Mouse (Mus musculus): ENCODE data around the gene Cacna1d. TPM values are rescaled to one million over a fixed set of nuclear protein-coding genes. Genes with fewer than 3 reads are reported as not detected.

Cacna1d gene
- total RNA-seq, 1 experiment from 2014 or later: 8.3 TPM

DNA sequence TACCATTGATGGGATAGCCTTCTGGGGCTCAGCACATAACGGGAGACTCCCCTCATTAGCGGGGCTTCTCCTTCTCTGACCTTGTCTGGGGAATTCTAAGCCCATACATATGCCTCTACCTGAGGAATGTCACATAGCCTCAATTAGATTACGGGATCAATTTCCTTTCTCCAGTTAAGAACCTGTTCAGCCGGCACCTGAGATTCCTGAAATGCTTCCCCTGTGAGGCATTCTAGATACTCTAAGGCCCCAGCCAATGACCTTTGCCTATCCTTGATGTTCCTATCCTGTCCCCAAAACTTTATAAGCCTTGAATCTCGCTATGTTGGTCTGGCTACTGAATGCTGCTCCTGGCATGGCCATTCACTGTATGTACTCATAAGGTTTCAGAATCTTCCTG lies 17.6 kb downstream of the Cacna1d start:
- no peak for ATAC-seq (ENCODE audit: extremely low read depth, insufficient number of reproducible peaks, low FRiP score, poor library complexity, severe bottlenecking)

GRCm38 (mm10) chr14:30463312-30463711 lies 27.9 kb downstream of the Cacna1d start:
- no peak for ATAC-seq (ENCODE audit: extremely low read depth, insufficient number of reproducible peaks, low FRiP score, poor library complexity, severe bottlenecking)

GRCm38 (mm10) chr14:30459891-30460523 lies 31.2 kb downstream of the Cacna1d start:
- ATAC-seq (ENCODE audit: extremely low read depth, insufficient number of reproducible peaks, low FRiP score, poor library complexity, severe bottlenecking): peak; percentile 91

DNA sequence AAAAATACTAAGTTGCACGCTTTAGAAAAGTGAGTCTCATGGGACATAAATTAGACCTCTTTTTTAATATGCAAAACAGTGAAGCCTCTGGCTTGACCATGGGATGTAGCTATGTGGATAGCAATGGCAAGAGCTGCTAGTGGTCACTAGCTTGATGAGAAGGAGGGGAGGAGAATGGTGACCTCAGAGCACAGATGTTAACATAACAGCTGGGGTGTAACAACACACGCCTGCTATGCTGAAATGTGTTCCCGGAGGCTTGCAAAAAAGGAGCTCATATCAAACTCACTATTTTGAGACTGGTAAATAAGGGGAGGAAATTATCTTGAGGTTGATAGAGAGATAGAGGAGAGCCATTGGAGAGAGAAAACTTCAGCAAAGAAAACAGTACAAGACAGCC lies 32.4 kb downstream of the Cacna1d start:
- no peak for ATAC-seq (ENCODE audit: extremely low read depth, insufficient number of reproducible peaks, low FRiP score, poor library complexity, severe bottlenecking)

DNA sequence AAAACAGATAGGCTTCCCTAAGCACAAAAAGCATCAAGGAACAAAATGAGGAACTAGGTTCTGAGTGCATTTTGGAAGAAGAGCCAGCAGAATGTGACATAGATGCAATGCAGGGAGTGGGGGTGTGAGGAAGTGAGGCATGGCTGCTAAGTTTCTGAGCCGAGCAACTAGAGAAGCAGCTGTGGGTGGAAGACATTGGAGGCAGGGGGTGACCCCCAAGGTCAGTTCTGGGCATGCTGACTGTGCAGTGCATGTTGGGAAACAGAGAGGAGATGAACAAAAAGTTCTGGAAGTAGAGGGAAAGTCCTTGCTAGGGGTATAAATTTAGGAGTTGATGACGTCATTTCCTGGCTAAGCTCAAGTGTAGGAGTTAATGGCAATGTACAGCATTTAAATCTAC lies 33.4 kb downstream of the Cacna1d start:
- ATAC-seq (ENCODE audit: extremely low read depth, insufficient number of reproducible peaks, low FRiP score, poor library complexity, severe bottlenecking): peak; percentile 69; the same call in 1 of the 2 replicates

- ATAC-seq (ENCODE audit: extremely low read depth, insufficient number of reproducible peaks, low FRiP score, poor library complexity, severe bottlenecking): no peak
These were observed 33.8 kb downstream of the Cacna1d start for GRCm38 (mm10) chr14:30457436-30457835.

DNA sequence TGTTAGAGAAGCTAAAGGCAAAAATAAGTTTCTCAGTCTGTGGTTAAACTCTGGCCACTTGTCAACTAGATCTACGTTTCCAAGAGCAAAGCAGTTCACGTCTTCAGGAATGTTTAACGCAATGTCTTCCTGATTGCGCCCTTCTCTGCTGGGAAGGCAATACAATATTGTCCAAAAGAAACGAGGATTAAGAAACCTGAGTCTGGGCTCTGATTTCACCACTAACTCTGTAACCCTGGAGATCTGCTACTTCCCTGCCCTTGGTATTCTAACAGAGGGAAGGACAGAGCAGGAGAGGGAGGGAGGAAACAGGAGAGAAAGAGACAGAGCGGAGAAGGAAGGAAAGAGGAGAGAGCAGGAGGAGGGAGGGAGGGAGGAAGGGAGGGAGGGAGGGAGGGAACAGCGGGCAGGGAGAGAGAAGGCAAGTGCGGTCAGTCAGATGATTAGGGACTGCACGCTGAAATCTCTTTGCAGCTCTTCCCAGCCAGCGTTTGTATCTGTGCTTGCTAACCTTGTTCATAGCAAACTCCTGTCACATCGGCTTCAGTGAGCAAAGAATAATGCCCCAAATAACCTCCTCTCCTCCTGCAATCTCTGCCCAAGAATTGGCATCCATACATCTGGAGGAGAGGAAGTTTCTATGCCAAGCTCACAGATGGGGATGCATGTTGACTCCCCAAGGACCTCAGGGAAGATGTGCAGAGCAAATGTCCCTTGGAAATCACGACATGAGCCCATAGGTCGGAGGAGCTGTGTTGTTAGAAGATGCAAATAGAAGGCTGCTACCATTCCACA lies 35.3 kb downstream of the Cacna1d start:
- ATAC-seq (ENCODE audit: extremely low read depth, insufficient number of reproducible peaks, low FRiP score, poor library complexity, severe bottlenecking): no peak

DNA sequence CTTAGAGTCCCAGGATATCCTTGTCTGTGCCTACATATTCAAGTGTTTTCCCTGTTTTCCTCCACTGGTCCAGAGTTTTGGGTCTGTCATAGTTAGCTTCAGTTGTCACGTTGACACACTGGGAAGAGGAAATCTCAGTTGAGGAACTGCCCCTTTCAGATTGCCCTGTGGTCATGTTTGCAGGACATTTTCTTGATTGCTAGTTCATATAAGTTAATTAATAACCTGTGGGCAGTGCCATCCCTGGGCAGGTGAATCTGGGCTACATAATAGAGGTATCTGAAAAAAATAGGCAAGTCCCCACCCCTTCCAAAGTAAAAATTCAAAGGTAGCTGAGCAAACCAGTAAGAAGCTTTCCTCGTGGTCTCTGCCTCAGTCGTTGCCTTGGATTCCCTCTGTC lies 51.3 kb downstream of the Cacna1d start:
- ATAC-seq (ENCODE audit: extremely low read depth, insufficient number of reproducible peaks, low FRiP score, poor library complexity, severe bottlenecking): no peak

DNA sequence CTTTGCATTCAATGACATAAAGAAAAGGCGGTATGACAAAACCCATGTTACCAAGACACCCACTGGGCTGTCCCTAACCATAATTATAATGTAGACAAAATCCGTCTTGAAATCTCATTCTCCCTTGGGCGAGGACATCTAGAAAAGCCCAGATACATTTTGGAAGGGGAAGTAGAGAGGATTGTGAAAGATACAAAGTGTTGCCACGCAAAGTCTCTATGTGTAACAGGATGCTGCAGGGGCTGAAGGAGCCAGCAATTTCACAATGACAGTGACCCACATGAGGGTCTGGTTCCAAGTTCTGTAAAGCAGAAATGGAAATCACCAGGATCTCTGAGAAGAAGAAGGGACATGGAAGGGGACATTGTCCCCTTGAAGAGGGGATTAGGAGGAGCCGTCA lies 55.9 kb downstream of the Cacna1d start:
- ATAC-seq (ENCODE audit: extremely low read depth, insufficient number of reproducible peaks, low FRiP score, poor library complexity, severe bottlenecking): peak; percentile 79; the same call in 1 of the 2 replicates

- ATAC-seq (ENCODE audit: extremely low read depth, insufficient number of reproducible peaks, low FRiP score, poor library complexity, severe bottlenecking): no peak
These were observed 60.8 kb downstream of the Cacna1d start for GRCm38 (mm10) chr14:30430446-30430845.

DNA sequence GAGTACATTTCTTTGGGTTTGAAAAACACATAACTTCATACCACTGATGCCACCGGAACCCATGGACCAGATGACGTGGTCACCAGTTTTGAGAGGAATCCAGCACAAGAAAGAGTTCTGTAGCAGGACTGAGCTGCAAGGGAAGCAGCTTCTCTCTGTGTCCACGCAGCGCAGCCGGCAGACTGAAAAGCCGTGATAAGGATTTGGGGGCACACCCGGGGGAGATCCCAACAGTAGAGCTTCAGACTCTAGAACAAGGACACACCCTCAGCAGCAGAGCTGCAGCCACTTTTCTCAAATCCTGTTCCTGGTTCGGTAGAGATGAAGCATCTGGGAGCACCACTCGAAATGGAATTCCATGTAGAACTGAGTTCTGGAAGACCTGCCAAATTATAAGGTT lies 61.2 kb downstream of the Cacna1d start:
- no peak for ATAC-seq (ENCODE audit: extremely low read depth, insufficient number of reproducible peaks, low FRiP score, poor library complexity, severe bottlenecking)

GRCm38 (mm10) chr14:30429606-30430005 lies 61.6 kb downstream of the Cacna1d start:
- peak; percentile 18; the same call in 1 of the 2 replicates for ATAC-seq (ENCODE audit: extremely low read depth, insufficient number of reproducible peaks, low FRiP score, poor library complexity, severe bottlenecking)

GRCm38 (mm10) chr14:30428757-30429156 lies 62.5 kb downstream of the Cacna1d start:
- ATAC-seq (ENCODE audit: extremely low read depth, insufficient number of reproducible peaks, low FRiP score, poor library complexity, severe bottlenecking): no peak

- ATAC-seq (ENCODE audit: extremely low read depth, insufficient number of reproducible peaks, low FRiP score, poor library complexity, severe bottlenecking): no peak
These were observed 65.4 kb downstream of the Cacna1d start for GRCm38 (mm10) chr14:30425876-30426275.

GRCm38 (mm10) chr14:30425175-30425574 lies 66.1 kb downstream of the Cacna1d start:
- no peak for ATAC-seq (ENCODE audit: extremely low read depth, insufficient number of reproducible peaks, low FRiP score, poor library complexity, severe bottlenecking)

- no peak for ATAC-seq (ENCODE audit: extremely low read depth, insufficient number of reproducible peaks, low FRiP score, poor library complexity, severe bottlenecking)
These were observed 66.6 kb downstream of the Cacna1d start for GRCm38 (mm10) chr14:30424638-30425037.

GRCm38 (mm10) chr14:30422376-30423140 lies 68.7 kb downstream of the Cacna1d start:
- ATAC-seq (ENCODE audit: extremely low read depth, insufficient number of reproducible peaks, low FRiP score, poor library complexity, severe bottlenecking): no peak

DNA sequence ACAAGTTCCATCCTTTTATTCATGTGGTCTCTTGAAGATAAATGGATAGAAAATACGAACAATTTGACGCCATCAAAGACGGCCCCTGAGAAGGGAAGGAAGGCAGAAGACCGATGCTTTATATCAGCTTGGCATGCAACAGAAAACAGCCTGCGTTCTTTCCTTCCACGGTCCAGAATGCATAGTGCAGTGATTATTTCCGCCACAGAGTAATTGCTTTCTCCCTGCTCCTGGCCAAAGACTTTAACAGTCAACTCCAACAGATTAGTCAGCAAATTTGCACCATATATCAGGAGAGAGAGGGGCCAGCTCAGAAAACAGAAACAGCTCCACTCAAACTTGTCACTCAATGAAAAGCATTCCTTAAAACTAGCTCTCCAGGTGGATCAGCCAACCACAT lies 71.8 kb downstream of the Cacna1d start:
- no peak for ATAC-seq (ENCODE audit: extremely low read depth, insufficient number of reproducible peaks, low FRiP score, poor library complexity, severe bottlenecking)

- ATAC-seq (ENCODE audit: extremely low read depth, insufficient number of reproducible peaks, low FRiP score, poor library complexity, severe bottlenecking): no peak
These were observed 72.2 kb downstream of the Cacna1d start for GRCm38 (mm10) chr14:30419046-30419445.

DNA sequence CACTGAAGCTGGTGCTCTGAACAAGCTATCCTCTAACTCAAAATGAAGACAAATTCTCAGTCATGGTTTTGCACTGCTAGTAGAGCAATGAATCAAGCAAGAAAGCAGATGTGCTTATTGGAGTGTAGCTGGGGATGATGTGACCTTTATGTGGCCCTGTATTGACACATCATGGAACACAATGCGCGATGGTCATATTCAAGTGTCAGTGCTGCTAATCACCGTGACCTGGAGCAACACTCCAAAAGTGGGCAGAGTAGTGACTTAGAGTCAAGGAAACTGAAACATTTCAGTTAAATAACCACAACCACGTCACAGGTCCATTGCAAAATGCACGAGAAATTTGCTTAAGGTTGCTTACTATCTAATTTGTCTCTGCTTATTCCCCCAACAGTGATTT lies 75.4 kb downstream of the Cacna1d start:
- ATAC-seq (ENCODE audit: extremely low read depth, insufficient number of reproducible peaks, low FRiP score, poor library complexity, severe bottlenecking): peak; percentile 41; the same call in 1 of the 2 replicates
